Mouse (Mus musculus) urinary bladder, postnatal 4 days (tissue): ENCODE data around the gene Thoc3.
"Not testable (repeated sequence)": the region's sequence is repeated elsewhere in the genome, so short reads cannot be mapped to it uniquely, and the experiment has no call there.

ENCODE experiments used
- DNase-seq, 2 experiments: peaks; one replicate each; pipeline ENCODE4 v3.0.0; 2021 to 2022; ENCODE audit warnings: low spot score in 2 of 2

The Thoc3 gene

DNA sequence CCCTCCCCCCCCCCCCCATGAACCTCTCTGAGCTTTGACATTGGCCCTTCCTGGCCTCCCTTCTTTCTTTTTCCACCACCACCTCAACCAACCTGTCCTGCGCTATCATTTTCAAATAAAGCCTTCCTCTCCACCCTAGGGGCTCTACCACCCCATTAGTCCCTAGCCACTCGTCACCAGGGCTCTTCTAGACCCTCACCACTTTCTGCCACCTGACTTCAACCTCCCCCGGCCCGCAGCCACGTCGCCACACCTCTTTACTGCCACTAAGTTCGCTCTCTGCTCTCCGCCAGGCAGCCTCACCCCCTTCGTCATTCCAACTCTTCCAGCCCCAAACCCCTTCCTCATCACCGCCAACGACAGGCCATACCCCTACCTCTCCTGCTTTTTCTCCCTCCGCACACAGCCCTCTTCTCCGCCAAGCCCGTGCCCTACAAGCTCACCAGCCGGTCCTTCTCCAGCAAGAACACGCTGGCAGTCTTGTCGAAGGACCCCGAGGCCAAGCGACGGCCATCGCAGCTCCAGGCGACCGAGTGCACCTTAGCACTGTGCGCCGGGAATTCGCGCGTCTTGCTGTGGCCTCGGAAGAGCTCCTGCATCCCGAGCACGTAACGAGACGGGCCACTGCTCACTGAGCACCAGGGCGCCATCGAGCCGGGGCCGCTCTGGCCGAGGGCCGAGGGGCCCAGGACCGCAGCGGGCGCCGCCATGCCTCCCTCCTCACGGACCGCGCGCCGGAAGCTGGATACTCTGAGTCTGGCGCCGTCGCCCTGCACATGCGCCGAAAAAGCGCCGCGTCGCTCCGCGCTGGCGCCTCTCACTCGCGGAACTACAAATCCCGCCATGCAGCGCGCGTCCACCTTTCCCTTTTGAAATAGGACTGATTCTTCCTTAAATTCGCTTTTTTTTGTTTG is at the start of gene Thoc3:
TSS of gene Thoc3 (minus strand) at position 752 of the 914 bp plus-strand sequence.
- DNase-seq: peak; percentile 81 to 89

DNA sequence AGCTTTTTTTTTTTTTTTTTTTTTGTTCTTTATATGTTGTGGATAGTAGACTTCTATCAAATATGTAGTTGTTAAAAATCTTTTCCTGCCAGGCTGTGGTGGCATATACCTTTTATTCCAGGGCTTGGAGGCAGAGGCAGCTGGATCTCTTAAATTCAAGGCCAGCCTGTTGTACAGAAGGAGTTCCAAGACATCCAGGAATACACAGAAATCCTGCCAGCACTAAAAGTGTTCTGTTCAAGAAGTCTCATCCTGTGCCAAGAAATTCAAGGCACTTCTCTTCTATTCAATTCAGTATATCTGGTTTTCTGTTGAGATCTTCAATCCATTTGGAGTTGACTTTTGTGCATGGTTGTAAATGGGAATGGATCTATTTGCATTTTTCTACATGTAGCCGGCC is 37.3 kb upstream of the Thoc3 start:
- no peak for DNase-seq

DNA sequence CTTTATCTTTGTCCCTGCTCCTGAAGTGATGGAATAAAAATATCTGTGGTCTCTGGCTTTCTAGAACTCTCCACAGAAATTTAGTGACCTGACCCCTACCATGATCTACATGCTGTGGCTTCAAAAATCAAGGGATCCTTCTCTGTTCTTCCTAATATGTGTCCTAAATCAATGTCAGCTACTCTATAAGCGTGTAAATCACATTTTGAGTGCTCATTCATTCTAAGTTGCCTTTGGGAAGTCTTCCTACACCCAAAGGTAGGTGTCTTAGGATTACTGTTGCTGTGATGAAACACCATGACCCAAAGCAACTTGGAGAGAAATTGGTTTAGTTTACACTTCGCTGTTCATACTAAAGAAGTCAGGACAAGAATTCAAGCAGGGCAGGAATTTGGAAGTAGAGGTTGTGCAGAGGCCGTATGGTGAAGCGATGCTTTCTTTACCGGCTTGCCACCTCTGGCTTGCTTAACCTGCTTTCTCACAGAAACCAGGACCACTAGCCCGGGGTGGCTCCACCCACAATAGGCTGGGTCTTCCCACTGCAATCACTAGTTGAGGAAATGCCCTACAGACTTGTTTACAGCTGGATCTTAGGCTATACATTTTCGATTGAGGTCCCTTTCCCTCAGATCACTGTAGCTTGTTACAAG is 36.1 kb upstream of the Thoc3 start:
- no peak for DNase-seq

DNA sequence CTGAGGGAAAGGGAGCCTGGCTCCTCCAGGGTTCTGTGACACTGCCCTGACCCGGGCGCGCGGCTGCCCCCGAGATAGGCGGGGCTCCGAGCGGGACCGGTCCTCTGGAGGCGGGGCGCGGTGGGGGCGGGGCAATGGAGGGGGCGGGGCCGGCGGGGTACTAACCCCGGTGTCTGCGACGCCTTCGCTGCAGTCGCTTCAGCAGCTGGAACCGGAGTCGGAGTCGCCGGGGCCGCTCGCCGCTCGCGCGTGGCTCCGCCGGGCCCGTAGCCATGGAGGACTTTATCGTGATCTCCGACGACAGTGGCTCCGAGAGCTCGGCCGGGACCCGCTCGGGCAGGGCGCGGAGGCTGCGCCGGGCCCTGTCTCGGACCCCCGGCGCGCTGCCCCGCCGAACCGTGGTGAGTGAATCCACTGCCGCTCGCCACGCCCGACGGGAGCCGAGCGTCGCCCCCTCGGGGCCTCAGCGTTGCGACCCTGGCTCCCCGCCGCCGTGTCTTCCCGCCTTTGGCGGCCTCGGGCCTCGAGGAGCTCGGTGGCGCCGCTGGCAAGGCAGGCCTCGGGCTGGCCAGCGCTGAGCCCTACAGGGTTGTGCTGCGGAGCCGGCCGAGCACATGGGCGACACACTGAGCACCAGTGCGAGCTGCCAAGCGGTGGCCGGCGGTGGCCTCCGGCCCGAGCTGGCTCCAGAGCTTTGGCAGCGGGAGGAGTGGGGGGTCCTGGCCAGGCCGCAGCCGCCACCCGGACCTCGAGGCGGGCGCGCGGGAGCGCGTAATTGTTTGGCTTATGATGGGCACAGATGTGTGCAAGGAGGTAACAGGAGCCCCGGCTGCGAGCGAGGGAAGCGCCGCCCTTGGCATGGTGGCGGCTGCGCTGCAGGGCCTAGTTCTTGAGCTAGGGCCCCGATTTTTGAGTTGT is 35.2 kb upstream of the Thoc3 start, which contains the start of gene Simc1:
TSS of gene Simc1 (plus strand) at position 176 of the 918 bp plus-strand sequence.
- DNase-seq: peak; percentile 56 to 73

DNA sequence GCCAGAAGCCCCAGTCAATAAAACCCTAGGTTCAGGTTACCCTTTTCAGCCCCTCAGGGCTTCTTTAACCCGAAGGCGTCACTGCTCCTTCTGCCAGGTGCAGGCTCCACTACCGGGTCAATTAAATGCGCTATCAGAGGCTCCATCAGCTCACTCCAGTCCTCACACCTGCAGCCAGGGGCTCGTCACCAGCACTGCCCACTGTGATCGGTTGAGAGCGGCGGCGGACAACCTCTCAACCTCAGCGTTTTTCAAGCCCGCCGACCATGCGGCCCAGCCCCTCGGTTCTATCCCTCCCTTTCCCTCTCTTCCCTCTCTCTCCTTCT is 34.6 kb upstream of the Thoc3 start:
- no peak for DNase-seq

DNA sequence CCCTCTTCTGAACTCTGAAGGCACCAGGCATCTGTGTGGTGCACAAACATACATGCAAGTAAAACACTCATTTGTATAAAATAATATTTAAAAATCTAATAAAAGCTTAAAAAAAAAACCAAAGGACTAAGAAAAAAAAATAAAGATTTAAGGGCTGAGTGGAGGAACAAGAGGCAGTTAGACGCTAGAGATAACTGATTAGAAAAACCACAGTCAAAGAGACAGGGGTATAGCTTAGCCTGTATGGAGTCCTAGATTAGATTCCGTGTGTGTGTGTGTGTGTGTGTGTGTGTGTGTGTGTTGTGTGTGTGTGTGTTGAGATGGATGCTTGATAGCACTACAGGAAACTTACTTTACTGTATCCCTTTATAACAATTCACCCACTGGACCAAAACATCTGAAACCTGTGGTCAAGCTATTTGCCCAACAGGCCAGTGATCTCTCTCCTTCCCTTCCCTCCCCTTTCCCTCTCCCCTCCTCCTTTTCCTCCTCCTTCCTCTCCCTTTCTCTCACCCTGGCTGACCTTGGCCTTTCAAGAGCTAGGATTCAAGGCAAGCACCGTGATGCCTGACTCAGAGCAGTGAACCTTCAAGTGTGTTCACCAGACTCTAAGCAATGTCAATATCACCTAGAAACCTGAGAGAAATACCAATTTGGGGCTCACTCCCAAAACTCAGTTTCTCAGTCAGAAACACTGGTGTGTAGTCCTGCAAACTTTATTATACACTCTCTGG is 33.5 kb upstream of the Thoc3 start:
- no peak for DNase-seq

DNA sequence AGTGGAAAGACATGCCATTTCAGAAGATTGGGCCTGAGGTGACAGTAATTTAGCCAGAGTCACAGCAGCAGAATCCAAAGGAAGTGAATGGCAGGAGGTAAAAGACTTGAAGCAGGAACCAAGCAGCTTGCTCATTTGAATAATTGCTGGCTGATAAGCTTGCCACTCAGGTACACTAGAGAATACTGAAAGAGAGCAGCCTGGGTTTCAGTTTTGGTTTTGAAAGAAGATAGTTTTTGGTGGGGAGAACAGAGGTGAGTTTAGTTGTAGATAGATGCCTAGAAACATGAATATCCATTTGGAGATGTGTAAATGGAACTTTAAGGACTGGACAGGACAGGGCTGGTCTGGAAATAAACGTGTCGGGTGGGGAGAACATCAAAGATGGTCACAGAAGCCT is 32.7 kb upstream of the Thoc3 start:
- DNase-seq: no peak

DNA sequence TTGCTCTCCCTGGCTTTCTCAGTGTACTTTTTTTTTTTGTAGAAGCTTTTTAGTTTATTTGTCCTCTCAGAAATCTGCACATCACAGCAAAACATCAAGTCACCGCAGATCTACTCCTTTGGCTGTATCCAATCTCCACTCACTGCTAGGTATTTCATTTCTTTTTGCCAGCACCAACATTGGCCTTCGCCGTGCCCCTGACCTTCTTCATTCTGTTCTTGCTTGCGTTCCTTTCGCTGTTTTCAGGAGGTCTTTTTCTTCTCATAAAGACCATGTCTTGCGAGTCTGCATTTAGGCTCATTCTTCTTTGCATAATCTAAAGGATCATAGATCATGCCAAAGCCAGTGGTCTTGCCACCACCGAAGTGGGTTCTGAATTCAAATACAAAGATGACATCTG is 30.9 kb upstream of the Thoc3 start:
- not testable (repeated sequence) for DNase-seq

DNA sequence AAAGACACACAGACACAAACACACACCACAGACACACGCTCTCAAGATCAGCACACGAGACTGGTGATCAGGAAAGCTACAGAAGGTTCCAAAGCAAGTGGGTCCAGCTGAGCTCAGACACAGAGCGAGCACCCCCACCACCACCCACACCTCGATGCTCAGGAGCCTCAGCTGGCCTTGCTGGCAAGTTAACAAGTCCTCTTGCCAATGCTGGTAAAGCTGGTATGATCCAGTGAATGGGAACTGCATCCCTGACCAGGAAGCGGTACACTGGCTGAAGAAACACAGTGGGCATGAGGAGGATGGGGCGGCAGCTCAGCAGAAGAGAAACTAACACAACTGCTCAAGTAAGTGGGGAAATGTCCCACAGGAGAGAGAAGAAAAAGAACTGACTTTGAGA is 22.7 kb upstream of the Thoc3 start:
- no peak for DNase-seq

DNA sequence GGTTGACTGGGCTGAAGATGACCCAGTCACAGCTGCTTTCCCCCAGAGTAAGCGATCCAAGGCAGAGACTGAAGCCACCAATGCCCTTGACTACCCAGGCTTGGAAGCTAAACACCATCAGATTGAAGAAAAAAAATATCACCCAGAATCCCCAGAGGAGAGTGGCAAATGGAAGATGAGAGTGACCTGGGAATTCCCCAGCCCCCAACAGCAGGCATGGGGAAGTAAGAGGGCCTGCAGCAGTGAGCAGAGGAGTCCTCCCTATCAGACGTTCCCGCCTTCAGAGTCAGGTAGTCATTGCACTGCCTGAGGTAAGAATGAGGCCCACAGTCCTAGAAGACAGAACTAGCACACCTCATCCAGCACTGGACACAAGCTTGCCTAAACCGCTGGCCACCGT is 21.8 kb upstream of the Thoc3 start:
- DNase-seq: no peak

DNA sequence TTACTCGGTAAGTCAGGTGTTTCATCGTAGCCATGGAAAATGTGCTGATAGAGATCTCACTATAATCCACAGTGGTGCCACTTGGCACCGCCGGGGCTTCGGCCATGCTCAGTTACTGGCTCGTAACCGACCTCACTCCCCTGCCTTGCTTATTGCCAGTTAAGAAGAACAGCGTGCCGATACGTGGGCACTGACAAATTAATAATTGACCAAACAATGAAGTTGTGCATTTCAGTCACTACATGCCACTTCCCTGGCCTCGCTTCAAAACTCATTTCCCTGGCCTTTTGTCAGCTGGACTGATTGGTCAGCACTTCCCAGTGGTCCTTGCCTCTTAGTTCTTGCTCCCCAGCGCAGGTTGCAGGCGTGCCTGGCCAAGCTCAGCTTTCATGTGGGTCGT is 12.8 kb upstream of the Thoc3 start:
- DNase-seq: no peak

DNA sequence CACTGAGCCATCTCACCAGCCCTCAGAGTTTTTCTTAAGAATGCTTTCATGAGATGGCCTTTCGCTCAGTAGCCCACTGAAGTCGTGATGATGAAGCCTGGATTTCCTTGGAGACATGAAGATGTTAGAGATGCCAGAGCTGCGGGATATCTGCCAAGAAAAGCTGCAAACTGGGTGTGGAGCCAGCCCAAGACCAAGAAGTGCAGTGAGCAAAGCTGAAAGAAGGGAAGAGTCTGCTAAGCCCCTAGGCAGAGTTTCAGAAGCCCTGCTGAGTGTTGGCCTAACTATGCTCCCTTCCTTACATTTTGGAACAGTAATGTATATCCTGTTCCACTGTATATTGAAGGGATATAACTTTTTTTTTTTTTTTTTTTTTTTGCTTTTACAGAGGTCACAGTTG is 10.6 kb upstream of the Thoc3 start:
- DNase-seq: no peak

DNA sequence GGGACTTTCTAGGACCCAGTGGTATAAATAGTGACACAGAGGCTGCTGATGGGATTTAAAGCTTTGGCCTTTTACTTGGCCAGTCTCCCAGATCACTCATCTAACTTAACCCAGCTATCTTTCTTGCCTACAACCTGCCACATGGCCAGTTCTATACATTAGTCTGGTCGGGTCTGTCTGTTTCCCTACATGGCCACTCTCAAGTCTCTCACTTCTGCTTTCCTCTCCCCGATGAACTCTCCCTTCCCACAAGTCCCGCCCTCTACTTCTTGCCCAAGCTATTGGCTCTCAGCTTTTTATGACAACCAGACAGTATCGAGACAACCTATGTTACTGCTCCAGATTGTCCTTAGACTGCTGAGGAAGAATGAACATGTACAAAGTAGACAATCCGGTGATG is 7.1 kb upstream of the Thoc3 start:
- DNase-seq: no peak

DNA sequence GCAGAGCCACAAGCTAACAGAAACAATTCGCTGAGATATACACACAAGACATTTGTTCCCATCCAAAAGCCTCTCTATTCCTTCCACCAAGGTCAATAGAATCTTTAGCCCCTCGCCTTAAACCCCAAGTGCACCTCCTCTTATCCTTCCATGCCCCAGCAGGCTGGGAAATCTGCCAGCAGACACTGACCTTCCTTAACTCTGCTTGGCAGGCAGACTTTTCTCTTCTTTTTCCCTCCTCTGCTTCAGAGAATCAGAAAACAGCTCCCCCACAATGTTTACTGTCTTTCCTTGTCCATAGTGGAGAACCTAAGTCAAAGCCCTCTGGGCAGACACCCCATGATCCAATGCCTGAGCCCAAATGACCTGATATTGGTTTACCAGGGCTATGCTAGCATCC is 6.3 kb upstream of the Thoc3 start:
- DNase-seq: no peak

DNA sequence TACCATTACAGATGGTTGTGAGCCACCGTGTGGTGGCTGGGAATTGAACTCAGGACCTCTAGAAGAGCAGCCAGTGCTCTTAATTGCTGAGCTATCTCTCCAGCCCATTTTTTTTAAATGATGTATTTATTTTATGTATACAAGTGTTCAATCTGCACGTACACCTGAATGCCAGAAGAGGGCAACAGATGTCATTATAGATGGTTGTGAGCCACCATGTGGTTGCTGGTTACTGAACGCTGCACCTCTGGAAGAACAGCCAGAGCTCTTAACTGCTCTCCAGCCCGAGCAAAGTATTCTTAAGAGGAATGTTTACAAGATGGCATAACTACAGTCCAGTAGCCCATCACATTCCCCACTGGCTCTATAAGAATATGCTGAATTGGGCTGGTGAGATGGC is 3.3 kb upstream of the Thoc3 start:
- DNase-seq: no peak

DNA sequence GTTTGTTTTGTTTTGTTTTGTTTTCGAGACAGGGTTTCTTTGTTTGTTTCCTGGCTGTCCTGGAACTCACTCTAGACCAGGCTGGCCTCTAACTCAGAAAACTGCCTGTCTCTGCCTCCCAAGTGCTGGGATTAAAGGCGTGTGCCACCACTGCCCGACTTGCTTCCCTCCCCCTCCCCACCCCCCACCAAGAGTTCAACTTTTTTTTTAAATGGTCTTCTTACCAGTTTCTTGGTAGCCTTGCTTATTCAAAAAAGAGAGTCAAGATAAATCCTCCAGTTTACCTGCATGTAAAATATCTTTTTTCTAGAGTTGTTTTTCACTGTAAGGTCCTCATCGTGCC is 334 bp upstream of the Thoc3 start:
- no peak for DNase-seq

DNA sequence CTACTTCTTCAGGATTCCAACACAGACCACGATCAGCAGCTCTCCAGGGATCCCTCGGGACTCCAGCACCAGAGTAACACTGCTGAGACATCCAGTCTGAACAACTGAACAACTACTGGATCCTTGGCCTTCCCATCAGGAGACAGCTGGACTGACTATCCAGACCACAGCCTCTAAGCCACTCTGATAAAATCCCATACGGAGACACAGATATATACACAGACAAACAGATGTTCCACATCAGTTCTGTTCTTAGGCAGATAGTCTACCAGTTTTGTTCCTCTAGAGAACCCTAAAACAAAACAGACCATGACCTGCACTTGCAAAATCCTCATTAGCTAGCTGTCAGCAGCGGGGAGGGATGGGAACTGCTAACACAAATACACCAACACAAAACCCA is 9.4 kb downstream of the Thoc3 start:
- DNase-seq: no peak

DNA sequence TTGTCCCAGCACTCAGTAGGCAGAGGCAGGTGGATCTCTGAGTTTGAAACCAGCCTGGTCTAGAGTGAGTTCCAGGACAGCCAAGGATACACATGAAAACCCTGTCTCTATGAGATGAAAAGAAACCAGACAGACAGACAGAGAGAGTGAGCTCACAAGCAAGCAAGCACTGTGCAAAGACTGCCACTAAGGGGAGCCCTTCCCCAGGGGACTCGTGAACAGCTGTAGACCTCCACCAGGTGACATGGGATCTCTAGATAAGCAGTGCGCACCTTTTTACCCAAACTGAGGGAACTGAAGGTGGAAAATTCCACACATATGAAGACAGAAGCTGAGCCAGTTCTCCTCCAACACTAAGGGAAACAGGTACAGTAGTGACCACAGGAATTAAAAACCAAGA is 11.6 kb downstream of the Thoc3 start:
- no peak for DNase-seq

DNA sequence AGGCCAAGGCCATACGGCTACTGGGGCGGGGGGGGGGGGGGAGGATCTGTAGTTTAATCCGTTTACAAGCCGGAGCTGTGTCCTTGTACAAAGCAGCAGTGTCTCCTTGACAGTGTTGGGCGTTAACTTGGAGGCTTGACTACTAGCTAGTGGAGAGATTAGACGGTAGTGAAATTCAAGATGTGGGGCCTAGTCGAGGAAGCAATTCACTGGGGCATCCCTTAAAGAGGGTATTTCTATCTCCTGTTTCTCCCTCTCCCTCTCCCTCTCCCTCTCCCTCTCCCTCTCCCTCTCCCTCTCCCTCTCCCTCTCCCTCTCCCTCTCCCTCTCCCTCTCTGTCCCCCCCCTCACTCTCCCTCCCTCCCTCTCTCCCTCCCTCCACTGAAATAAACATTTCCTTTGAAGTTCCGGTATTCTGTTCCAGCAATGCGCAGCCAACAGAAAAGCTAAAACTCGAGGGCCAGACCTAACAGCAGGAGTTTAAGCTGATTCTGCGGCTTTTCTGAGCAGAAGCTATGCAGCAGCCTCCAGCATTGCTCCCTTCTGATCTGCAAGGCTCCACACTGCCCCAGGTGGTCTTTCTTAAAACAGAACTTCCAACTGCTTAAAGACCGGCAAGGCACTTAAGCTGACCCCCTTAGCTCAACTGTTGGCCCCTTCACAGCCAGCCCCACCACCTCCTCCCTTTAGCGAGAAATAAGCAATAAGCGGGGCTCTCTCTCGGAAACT is 21.0 kb downstream of the Thoc3 start:
- peak in 1 of 2 experiments; percentile 30 for DNase-seq

DNA sequence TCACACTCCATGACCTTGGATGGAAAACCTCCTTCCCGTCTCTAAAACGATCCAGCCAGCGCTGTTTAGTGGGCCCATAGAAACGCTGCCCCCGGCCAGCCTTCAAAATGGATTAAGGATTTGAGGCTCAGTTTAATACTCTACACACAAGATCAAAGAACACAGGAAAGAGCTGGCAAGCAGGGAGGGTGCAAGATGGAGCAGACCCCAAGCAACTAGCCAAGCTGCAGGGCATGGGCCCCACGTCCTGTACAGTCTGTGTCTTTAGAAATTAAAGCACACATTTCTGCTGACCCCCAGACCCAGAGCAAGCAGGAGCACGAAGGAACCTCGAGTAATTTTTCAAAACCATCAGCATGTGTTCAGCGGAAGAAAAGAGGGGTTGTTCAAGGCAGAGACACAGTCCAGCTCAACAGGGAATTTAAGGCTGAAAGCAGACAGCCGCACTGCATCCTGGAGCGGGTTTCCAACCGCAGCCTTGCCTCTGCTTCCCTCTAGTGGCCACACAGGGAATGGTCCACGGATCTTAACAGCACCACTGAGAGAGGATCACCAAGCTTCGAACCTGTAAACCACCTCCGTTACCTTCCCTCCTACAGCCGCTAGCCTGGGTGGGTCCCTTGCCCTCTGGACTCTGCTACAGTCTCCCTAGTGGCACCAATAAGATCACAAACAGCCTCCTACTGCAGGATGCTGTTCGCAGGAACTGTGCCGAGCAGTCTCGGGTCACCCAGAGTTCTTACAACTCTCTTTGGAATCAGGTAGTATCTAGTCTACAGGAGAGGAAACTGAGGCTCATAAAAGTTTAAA is 21.8 kb downstream of the Thoc3 start:
- peak; percentile 70 to 85 for DNase-seq
